Mouse (Mus musculus): ENCODE measurements at regions not wholly inside any gene's neighbourhood (a gene's known extent, or its start where the extent isn't known, plus 50 kb on each side); places are given as distances from the start of the nearest gene placed in this dataset.
A peak's percentile ranks its signal among the peaks of the same experiment; 100 is the strongest.

- peak; percentile 3 to 5 for DNase-seq
These were observed 1069.2 kb upstream of the Slc39a10 start for GRCm38 (mm10) chr1:47961860-47962259.

GRCm38 (mm10) chr1:47940688-47941087 lies 1048.0 kb upstream of the Slc39a10 start:
- no peak for DNase-seq

- DNase-seq: no peak
These were observed 1021.5 kb upstream of the Slc39a10 start for GRCm38 (mm10) chr1:47914126-47914525.
